ENCODE assay signal across 23 mouse cellular contexts in genomic region chr13:26944487-26944886, GRCm38 (mm10).
DNase-seq lines count a peak whose midpoint lies in the region; ATAC-seq and TF ChIP-seq lines count a peak whose summit lies in the region.
"Had no signal": no experiment of that assay in that cellular context is flagged by ENCODE, and none has a peak within 500 bp of the region (broad histone marks: within the 10 kb centered on the region; RNA-seq: fewer than 3 reads in every experiment).

No protein-coding gene starts in this region.

- WGBS in midbrain, embryonic 14.5 days = 46% methylated on average over 3 of the region's 3 CpGs
- WGBS in midbrain, embryonic 11.5 days = 85% methylated on average over 3 of the region's 3 CpGs
- 50% methylated on average over 3 of the region's 3 CpGs for WGBS in midbrain, embryonic 15.5 days
- 62% methylated on average over 3 of the region's 3 CpGs for WGBS in midbrain, embryonic 13.5 days
- 48% methylated on average over 3 of the region's 3 CpGs for WGBS in midbrain, embryonic 16.5 days
- 39% methylated on average over 3 of the region's 3 CpGs for WGBS in midbrain, postnatal 0 days
- 76% methylated on average over 3 of the region's 3 CpGs for WGBS in liver, postnatal 0 days (ENCODE audit: insufficient replicate concordance)

- no peak for ATAC-seq in midbrain, embryonic 14.5 days (ENCODE audit: low FRiP score, low TSS enrichment)
- no peak for ATAC-seq in midbrain, embryonic 11.5 days (ENCODE audit: low FRiP score)
- ATAC-seq in midbrain, embryonic 15.5 days (replicated peaks) = peak; percentile 62
- ATAC-seq in midbrain, embryonic 13.5 days = no peak
- ATAC-seq in midbrain, embryonic 16.5 days = peak; percentile 58; the same call in 1 of the 2 replicates
- ATAC-seq in midbrain, postnatal 0 days (ENCODE audit: low FRiP score) = no peak
- no peak for ATAC-seq in liver, postnatal 0 days
- ATAC-seq: activated CD4-positive, CD25-positive, alpha-beta regulatory T cell, adult 4 months; CD4-positive, CD25-positive, alpha-beta regulatory T cell, adult 4 months; Patski had no signal

- no peak for TF ChIP-seq POLR2A in brain, embryonic 14.5 days (IDR thresholded peaks at IDR 0.05; ENCODE audit: borderline replicate concordance, extremely low read depth, insufficient read depth, insufficient read length, poor library complexity, severe bottlenecking)

- no peak overlapping the region for H3K4me3 ChIP-seq in midbrain, embryonic 14.5 days (replicated peaks; ENCODE audit: low read depth, low read length)
- H3K4me3 ChIP-seq in midbrain, embryonic 11.5 days (ENCODE audit: low read depth, low read length) = no peak overlapping the region
- no peak overlapping the region for H3K4me3 ChIP-seq in midbrain, embryonic 15.5 days
- no peak overlapping the region for H3K4me3 ChIP-seq in midbrain, embryonic 13.5 days (replicated peaks)
- no peak overlapping the region for H3K4me3 ChIP-seq in midbrain, embryonic 16.5 days (ENCODE audit: low read depth, low read length)
- H3K4me3 ChIP-seq in midbrain, postnatal 0 days (ENCODE audit: low read depth, low read length) = no peak overlapping the region
- no peak overlapping the region for H3K4me3 ChIP-seq in liver, postnatal 0 days (ENCODE audit: low read depth, low read length)

- peak; percentile 59 for DNase-seq in midbrain, embryonic 14.5 days
- DNase-seq in midbrain, embryonic 11.5 days (ENCODE audit: low spot score, missing footprints) = no peak
- DNase-seq in midbrain, postnatal 0 days (ENCODE audit: low spot score) = no peak
- peak; percentile 58 for DNase-seq in brain, embryonic 14.5 days (ENCODE audit: low read depth)
- no peak for DNase-seq in liver, postnatal 0 days
- DNase-seq: adrenal gland, adult 2 months; adrenal gland, adult 8-10 months; adrenal gland, postnatal 10 days; adrenal gland, postnatal 14 days; adrenal gland, postnatal 25 days; adrenal gland, postnatal 36 days; B cell, adult 2 months; cerebellum, adult 11 months; cerebellum, adult 11-12 months; cerebellum, adult 18-20 months had no signal

- H3K27ac ChIP-seq in midbrain, embryonic 14.5 days (replicated peaks; ENCODE audit: low read depth, low read length) = no peak overlapping the region
- no peak overlapping the region for H3K27ac ChIP-seq in midbrain, embryonic 11.5 days (ENCODE audit: low read depth, low read length)
- no peak overlapping the region for H3K27ac ChIP-seq in midbrain, embryonic 15.5 days
- H3K27ac ChIP-seq in midbrain, embryonic 13.5 days = no peak overlapping the region
- H3K27ac ChIP-seq in midbrain, embryonic 16.5 days (ENCODE audit: low read length) = no peak overlapping the region
- no peak overlapping the region for H3K27ac ChIP-seq in midbrain, postnatal 0 days (ENCODE audit: low read depth, low read length)
- no peak overlapping the region for H3K27ac ChIP-seq in liver, postnatal 0 days (ENCODE audit: low read depth)

- TF ChIP-seq CTCF in midbrain, postnatal 0 days (IDR thresholded peaks at IDR 0.05) = no peak
- no peak for TF ChIP-seq CTCF in brain, embryonic 14.5 days (IDR thresholded peaks at IDR 0.05; ENCODE audit: borderline replicate concordance, extremely low read depth, insufficient read depth, insufficient read length)
- no peak for TF ChIP-seq CTCF in liver, postnatal 0 days (IDR thresholded peaks at IDR 0.05; ENCODE audit: low read depth)

- TF ChIP-seq EP300 in liver, postnatal 0 days (IDR thresholded peaks at IDR 0.05; ENCODE audit: low read depth) = no peak

- no peaks in the 10 kb centered on the region for H3K9me3 ChIP-seq in midbrain, embryonic 14.5 days (ENCODE audit: control insufficient read depth, low read length)
- no peaks in the 10 kb centered on the region for H3K9me3 ChIP-seq in midbrain, embryonic 11.5 days (ENCODE audit: control insufficient read depth, low read length)
- H3K9me3 ChIP-seq in midbrain, embryonic 15.5 days = no peaks in the 10 kb centered on the region
- no peaks in the 10 kb centered on the region for H3K9me3 ChIP-seq in midbrain, embryonic 13.5 days
- H3K9me3 ChIP-seq in midbrain, embryonic 16.5 days (replicated peaks; ENCODE audit: control insufficient read depth, low read length, poor library complexity, severe bottlenecking) = no peaks in the 10 kb centered on the region
- H3K9me3 ChIP-seq in midbrain, postnatal 0 days (ENCODE audit: low read length) = no peaks in the 10 kb centered on the region
- no peaks in the 10 kb centered on the region for H3K9me3 ChIP-seq in liver, postnatal 0 days (ENCODE audit: low read length)
- H3K9me3 ChIP-seq: G1E had no signal

- no peaks in the 10 kb centered on the region for H3K36me3 ChIP-seq in midbrain, embryonic 14.5 days (ENCODE audit: control insufficient read depth, insufficient read depth, low read length)
- H3K36me3 ChIP-seq in midbrain, embryonic 11.5 days (ENCODE audit: control insufficient read depth, insufficient read depth, low read length) = no peaks in the 10 kb centered on the region
- no peaks in the 10 kb centered on the region for H3K36me3 ChIP-seq in midbrain, embryonic 15.5 days (replicated peaks)
- H3K36me3 ChIP-seq in midbrain, embryonic 13.5 days = no peaks in the 10 kb centered on the region
- no peaks in the 10 kb centered on the region for H3K36me3 ChIP-seq in midbrain, embryonic 16.5 days (ENCODE audit: control insufficient read depth, insufficient read depth, low read length)
- H3K36me3 ChIP-seq in midbrain, postnatal 0 days (ENCODE audit: insufficient read depth, low read length) = no peaks in the 10 kb centered on the region
- no peaks in the 10 kb centered on the region for H3K36me3 ChIP-seq in liver, postnatal 0 days (replicated peaks; ENCODE audit: insufficient read depth, low read length)
- H3K36me3 ChIP-seq: G1E had no signal

- no peak overlapping the region for H3K9ac ChIP-seq in midbrain, embryonic 14.5 days (replicated peaks; ENCODE audit: low read length)
- H3K9ac ChIP-seq in midbrain, embryonic 11.5 days (ENCODE audit: low read length) = no peak overlapping the region
- no peak overlapping the region for H3K9ac ChIP-seq in midbrain, embryonic 15.5 days
- no peak overlapping the region for H3K9ac ChIP-seq in midbrain, embryonic 13.5 days (replicated peaks)
- no peak overlapping the region for H3K9ac ChIP-seq in midbrain, embryonic 16.5 days (ENCODE audit: low read depth, low read length)
- H3K9ac ChIP-seq in midbrain, postnatal 0 days (replicated peaks; ENCODE audit: low read length, poor library complexity, severe bottlenecking) = no peak overlapping the region
- H3K9ac ChIP-seq in liver, postnatal 0 days (replicated peaks) = no peak overlapping the region

- H3K27me3 ChIP-seq in midbrain, embryonic 14.5 days (ENCODE audit: control insufficient read depth, insufficient read depth, low read length) = no peaks in the 10 kb centered on the region
- H3K27me3 ChIP-seq in midbrain, embryonic 11.5 days (ENCODE audit: control insufficient read depth, insufficient read depth, low read length) = no peaks in the 10 kb centered on the region
- H3K27me3 ChIP-seq in midbrain, embryonic 15.5 days (replicated peaks) = no peaks in the 10 kb centered on the region
- H3K27me3 ChIP-seq in midbrain, embryonic 13.5 days = no peaks in the 10 kb centered on the region
- no peaks in the 10 kb centered on the region for H3K27me3 ChIP-seq in midbrain, embryonic 16.5 days (ENCODE audit: control insufficient read depth, insufficient read depth, low read depth, low read length)
- H3K27me3 ChIP-seq in midbrain, postnatal 0 days (ENCODE audit: insufficient read depth, low read length) = no peaks in the 10 kb centered on the region
- H3K27me3 ChIP-seq in liver, postnatal 0 days (ENCODE audit: insufficient read depth, low read length) = no peaks in the 10 kb centered on the region
- H3K27me3 ChIP-seq: CH12.LX, Patski had no signal

- no peaks in the 10 kb centered on the region for H3K4me1 ChIP-seq in midbrain, embryonic 14.5 days (ENCODE audit: control insufficient read depth, insufficient read depth, low read length)
- H3K4me1 ChIP-seq in midbrain, embryonic 11.5 days (ENCODE audit: control insufficient read depth, insufficient read depth, low read length) = no peaks in the 10 kb centered on the region
- no peaks in the 10 kb centered on the region for H3K4me1 ChIP-seq in midbrain, embryonic 15.5 days
- no peaks in the 10 kb centered on the region for H3K4me1 ChIP-seq in midbrain, embryonic 13.5 days (replicated peaks)
- H3K4me1 ChIP-seq in midbrain, embryonic 16.5 days (ENCODE audit: control insufficient read depth, insufficient read depth, low read length) = no peaks in the 10 kb centered on the region
- no peaks in the 10 kb centered on the region for H3K4me1 ChIP-seq in midbrain, postnatal 0 days (ENCODE audit: insufficient read depth, low read length)
- no peaks in the 10 kb centered on the region for H3K4me1 ChIP-seq in liver, postnatal 0 days (ENCODE audit: insufficient read depth)

- H3K4me2 ChIP-seq in midbrain, embryonic 14.5 days (ENCODE audit: low read length) = no peak overlapping the region
- no peak overlapping the region for H3K4me2 ChIP-seq in midbrain, embryonic 11.5 days
- no peak overlapping the region for H3K4me2 ChIP-seq in midbrain, embryonic 15.5 days
- H3K4me2 ChIP-seq in midbrain, embryonic 13.5 days (replicated peaks) = no peak overlapping the region
- H3K4me2 ChIP-seq in midbrain, embryonic 16.5 days (ENCODE audit: low read length) = no peak overlapping the region
- H3K4me2 ChIP-seq in midbrain, postnatal 0 days (ENCODE audit: low read depth, low read length, poor library complexity, severe bottlenecking) = no peak overlapping the region
- H3K4me2 ChIP-seq in liver, postnatal 0 days (ENCODE audit: low read depth, low read length) = no peak overlapping the region

Comparison
In these comparisons a context has a peak if more than half of its experiments do, and no peak if none do; other contexts are left out.
1. ATAC-seq: peak in midbrain, embryonic 15.5 days (single experiment) and midbrain, embryonic 16.5 days (single experiment); none in midbrain, embryonic 14.5 days (single experiment), midbrain, embryonic 11.5 days (single experiment), midbrain, embryonic 13.5 days (single experiment), midbrain, postnatal 0 days (single experiment) and liver, postnatal 0 days (single experiment).
2. DNase-seq: peak in midbrain, embryonic 14.5 days (single experiment) and brain, embryonic 14.5 days (single experiment); none in midbrain, embryonic 11.5 days (single experiment), midbrain, postnatal 0 days (single experiment) and liver, postnatal 0 days (single experiment).